Mouse (Mus musculus) erythroblast, embryonic 14.5 days (primary cell): ENCODE measurements around the gene Madd.

ENCODE experiments used
- GATA1 ChIP-seq: IDR thresholded peaks from 2 replicates; pipeline ENCODE4 v1.6.1; 2012; ENCODE audit warnings: low read length, inconsistent platforms, mixed read lengths
- TAL1 ChIP-seq: IDR thresholded peaks from 3 replicates; pipeline ENCODE4 v1.6.1; 2012; ENCODE audit warnings: low read length, inconsistent platforms, mixed read lengths

DNA sequence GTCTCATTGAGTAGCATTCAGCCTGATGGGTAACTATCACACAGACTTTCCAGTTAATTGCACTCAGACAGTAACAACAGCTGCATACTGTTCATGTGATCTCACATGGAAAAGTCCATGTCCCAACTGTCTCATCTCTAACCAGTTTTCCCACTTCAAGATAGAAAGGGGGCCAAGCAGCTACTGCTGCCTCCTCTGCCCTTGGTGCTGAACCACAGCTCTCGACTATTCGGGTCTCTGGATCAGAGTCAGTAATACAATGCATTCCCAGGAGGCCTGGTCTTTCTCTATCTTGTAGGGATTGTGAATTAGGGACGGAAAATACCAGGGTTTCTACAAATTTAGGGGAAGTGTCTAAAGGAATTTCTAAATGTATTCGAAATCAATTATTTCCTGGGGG, 3.8 kb downstream of the Madd start:
- TF ChIP-seq GATA1 = no peak
- TF ChIP-seq TAL1 = no peak
